Mouse (Mus musculus) forebrain, embryonic 12.5 days (tissue): ENCODE measurements at regions not wholly inside any gene's neighbourhood (a gene's known extent, or its start where the extent isn't known, plus 50 kb on each side); places are given as distances from the start of the nearest gene placed in this dataset.

Source experiments
- ATAC-seq: fragments of 200-750 bp; cut with Nextera tagmentation; 2 replicates; pipeline ENCODE4 v1.8.0; 2017; ENCODE audit warnings: moderate TSS enrichment; ENCODE audit not compliant: low FRiP score
- H3K27ac ChIP-seq: fragments of 300-500 bp; sonication (generic); 2 replicates; pipeline ENCODE4 v1.5.1; 2016; ENCODE audit warnings: mild to moderate bottlenecking
- H3K27me3 ChIP-seq: fragments of 300-500 bp; sonication (generic); 2 replicates; pipeline ENCODE4 v1.6.1; 2016; ENCODE audit warnings: mild to moderate bottlenecking
- H3K36me3 ChIP-seq: fragments of 300-500 bp; sonication (generic); replicated peaks from 2 replicates; pipeline ENCODE4 v1.6.1; 2016; ENCODE audit warnings: mild to moderate bottlenecking
- H3K4me1 ChIP-seq: fragments of 300-500 bp; sonication (generic); 2 replicates; pipeline ENCODE4 v1.6.1; 2016
- H3K4me2 ChIP-seq: fragments of 300-500 bp; sonication (generic); 2 replicates; pipeline ENCODE4 v1.6.1; 2016; ENCODE audit warnings: mild to moderate bottlenecking, moderate library complexity
- H3K4me3 ChIP-seq: fragments of 300-500 bp; sonication (generic); replicated peaks from 2 replicates; pipeline ENCODE4 v1.5.1; 2016; ENCODE audit warnings: mild to moderate bottlenecking
- H3K9ac ChIP-seq: fragments of 300-500 bp; sonication (generic); 2 replicates; pipeline ENCODE4 v1.6.1; 2016; ENCODE audit warnings: mild to moderate bottlenecking
- H3K9me3 ChIP-seq: fragments of 300-500 bp; sonication (generic); 2 replicates; pipeline ENCODE4 v1.6.1; 2016
- WGBS: fragments of 180-500 bp; shearing (Covaris S2); methylation state at CpG from one replicate; pipeline ENCODE4 v1.1.7; 2016; 5-methylcytosine and 5-hydroxymethylcytosine counted together

DNA sequence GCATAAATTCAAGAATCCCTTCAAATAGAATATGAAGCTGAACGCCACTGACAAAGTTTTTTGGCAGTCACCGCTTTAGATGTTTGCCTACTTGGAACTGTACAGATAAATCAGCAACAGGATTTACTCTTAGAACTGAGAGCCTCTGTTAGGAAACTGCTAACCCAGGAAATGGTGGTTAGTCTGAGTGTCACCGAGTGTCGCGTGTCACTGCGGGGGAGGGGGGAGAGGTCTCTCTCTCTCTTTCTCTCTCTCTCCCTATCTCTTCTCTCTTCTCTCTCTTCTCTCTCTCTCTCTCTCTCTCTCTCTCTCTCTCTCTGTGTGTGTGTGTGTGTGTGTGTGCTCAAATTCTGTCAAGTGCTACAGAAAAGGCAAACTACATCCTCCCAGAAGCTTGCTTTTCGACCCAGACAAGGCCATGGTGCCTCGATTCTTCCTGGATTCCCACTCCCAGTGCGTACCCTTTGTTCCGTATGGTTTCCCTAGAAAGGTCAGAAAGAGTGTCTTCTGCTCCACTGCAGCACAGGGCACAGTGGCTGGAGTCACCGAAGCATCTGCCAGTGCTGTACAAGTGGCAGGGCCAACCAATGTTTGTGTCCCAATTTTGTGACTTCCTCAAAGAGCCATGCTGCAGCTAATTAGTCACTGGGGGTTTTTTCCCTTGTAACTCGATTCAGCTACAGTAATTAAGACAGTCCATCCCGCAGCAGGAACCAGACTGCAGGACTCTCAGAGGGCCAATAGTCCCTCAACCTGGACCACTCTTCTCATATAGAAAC, 87.0 kb downstream of the Cog6 start:
- WGBS, result 80% methylated on average over 13 of the region's 13 CpGs
- Histone ChIP-seq H3K27ac (no peak overlapping the region), H3K27me3 (no peaks in the 10 kb centered on the region), H3K9me3 (no peaks in the 10 kb centered on the region), H3K4me3 (no peak overlapping the region), H3K4me1 (peaks cover 13% of the 10 kb centered on the region; the same call in 1 of the 2 replicates), H3K4me2 (no peak overlapping the region), H3K36me3 (no peaks in the 10 kb centered on the region), H3K9ac (no peak overlapping the region)
- ATAC-seq, result no peak

DNA sequence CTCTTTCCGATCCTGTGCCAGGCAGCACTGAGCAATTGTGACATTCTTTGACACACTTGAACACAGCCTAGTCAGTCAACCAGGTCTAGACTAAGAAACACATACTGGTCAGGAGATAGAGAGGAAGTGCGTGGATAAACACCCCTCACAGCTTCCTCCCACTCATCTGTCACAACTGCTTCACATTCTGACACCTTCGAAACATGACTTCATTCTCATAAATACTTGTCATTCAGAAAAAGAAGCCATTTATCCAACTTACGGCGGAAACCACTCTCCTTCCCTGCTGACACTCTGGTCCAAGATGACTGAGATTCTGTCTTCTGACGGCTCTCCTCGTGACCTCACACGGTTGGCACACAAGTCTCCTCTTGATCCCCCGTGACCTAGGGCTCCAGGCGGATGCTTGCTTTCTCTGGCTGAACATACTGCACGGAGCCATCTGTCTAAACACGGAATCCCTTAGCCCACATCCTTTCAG, 89.6 kb downstream of the Cog6 start:
- Histone ChIP-seq H3K36me3 (no peaks in the 10 kb centered on the region), H3K9ac (no peak overlapping the region), H3K4me1 (peaks cover 13% of the 10 kb centered on the region; the same call in 1 of the 2 replicates), H3K27ac (no peak overlapping the region), H3K4me3 (no peak overlapping the region), H3K27me3 (no peaks in the 10 kb centered on the region), H3K9me3 (no peaks in the 10 kb centered on the region), H3K4me2 (no peak overlapping the region)
- no peak for ATAC-seq
- WGBS, result 78% methylated on average over 12 of the region's 12 CpGs

DNA sequence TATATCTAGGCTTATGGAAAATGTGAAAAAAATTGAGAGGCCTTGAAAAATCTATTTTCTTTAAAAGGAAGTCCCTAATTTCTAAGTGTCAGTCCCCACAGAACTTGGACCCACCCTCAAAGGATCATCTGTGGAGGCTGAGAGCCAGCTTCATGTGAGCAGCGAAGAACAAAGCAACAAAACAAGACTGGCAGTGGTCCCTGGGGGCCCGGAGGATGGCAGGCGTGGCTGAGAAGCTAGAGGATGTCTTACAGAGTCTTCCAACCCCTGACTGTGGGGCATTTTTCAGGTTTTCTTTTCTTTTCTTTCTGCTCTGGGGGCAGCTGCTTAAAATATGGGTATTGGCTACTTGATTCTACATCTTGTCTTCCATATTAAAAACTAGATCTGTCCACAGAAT, 90.5 kb downstream of the Cog6 start:
- H3K27ac ChIP-seq, result no peak overlapping the region
- no peak overlapping the region for H3K4me2 ChIP-seq
- ATAC-seq, result no peak
- no peak overlapping the region for H3K4me3 ChIP-seq
- H3K9ac ChIP-seq, result no peak overlapping the region
- no peaks in the 10 kb centered on the region for H3K36me3 ChIP-seq
- 69% methylated on average over 3 of the region's 3 CpGs for WGBS
- no peaks in the 10 kb centered on the region for H3K9me3 ChIP-seq
- no peaks in the 10 kb centered on the region for H3K27me3 ChIP-seq
- peaks cover 13% of the 10 kb centered on the region; the same call in 1 of the 2 replicates for H3K4me1 ChIP-seq

DNA sequence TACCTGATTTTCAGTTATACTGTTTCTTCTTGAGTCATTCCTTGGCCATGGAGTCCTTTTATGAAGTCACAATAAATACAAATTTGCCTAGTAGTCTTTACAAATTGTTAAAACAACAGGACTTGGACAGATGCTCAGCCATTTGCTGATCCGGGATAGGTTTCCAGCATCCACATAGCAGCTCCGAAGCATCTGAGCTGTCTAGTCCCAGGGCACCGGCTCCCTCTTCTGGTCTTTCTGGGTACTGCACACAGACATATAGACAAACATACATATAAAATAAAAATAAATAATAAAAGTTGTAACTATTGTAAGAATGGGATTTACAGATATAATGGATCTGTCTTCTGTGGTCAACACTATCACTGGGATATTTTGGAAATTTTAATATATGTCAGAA, 91.8 kb downstream of the Cog6 start:
- H3K4me3 ChIP-seq, result no peak overlapping the region
- no peak overlapping the region for H3K9ac ChIP-seq
- peaks cover 13% of the 10 kb centered on the region; the same call in 1 of the 2 replicates for H3K4me1 ChIP-seq
- no peaks in the 10 kb centered on the region for H3K27me3 ChIP-seq
- WGBS, result 66% methylated on average over 3 of the region's 3 CpGs
- ATAC-seq, result no peak
- H3K4me2 ChIP-seq, result no peak overlapping the region
- no peak overlapping the region for H3K27ac ChIP-seq
- no peaks in the 10 kb centered on the region for H3K36me3 ChIP-seq
- H3K9me3 ChIP-seq, result no peaks in the 10 kb centered on the region

DNA sequence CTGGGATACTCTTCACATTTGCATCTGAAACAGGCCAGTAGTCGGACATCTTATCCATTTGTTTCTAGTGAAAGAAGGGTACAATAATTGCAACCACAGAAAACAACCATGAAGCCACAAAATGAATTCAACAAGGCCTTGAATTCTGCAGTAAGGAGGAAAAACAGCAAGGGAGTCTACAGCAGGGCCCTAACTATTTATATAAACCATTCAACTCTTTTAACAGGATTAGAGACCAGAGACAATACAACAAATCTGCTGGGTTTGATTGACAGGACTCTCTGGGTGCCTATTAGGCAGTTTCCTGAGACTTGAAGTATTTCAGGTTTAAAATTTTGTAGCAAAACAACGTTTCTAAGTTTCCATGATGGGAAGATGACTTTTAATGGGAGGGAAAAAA, 92.4 kb downstream of the Cog6 start:
- no peaks in the 10 kb centered on the region for H3K9me3 ChIP-seq
- no peak overlapping the region for H3K4me2 ChIP-seq
- no peaks in the 10 kb centered on the region for H3K27me3 ChIP-seq
- ATAC-seq, result no peak
- no peaks in the 10 kb centered on the region for H3K36me3 ChIP-seq
- H3K4me1 ChIP-seq, result peaks cover 13% of the 10 kb centered on the region; the same call in 1 of the 2 replicates
- no peak overlapping the region for H3K9ac ChIP-seq
- WGBS, result 33% methylated on average over 2 of the region's 2 CpGs
- H3K4me3 ChIP-seq, result no peak overlapping the region
- H3K27ac ChIP-seq, result 0 out of 2 replicates have a peak overlapping the region, but pooled peaks have one; percentile 13

DNA sequence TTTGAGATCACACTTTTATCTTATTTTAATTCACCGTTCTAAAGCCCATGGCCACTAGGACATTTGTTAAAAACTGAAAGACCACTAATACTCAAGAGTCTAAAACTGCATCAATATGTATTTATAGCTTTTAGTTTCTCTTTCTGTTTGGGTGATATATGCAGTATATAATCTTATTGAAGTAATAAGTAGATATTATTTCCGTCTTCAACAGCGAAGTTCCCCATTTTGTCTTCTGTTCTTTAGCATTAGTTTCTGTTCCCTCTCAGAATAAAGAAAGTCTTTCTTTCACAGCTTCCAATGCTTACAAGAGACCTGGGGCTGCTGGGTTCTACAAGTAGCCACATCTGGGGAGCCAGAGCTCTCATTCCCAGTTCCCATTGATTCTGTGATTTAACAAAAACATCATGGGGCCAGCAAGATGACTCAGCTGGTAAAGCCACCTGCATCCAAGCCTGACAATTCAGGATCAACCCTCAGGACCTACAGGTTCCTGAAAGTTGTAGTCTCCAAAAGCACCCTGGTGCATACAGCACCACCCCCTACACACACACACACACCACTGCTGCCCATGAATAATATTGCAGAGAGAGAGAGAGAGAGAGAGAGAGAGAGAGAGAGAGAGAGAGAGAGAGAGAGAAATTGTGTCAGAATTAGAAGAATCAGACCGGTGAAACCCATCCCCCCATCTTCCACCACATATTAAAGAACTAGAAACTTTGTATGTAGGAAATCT, 93.0 kb downstream of the Cog6 start:
- Histone ChIP-seq H3K36me3 (no peaks in the 10 kb centered on the region), H3K4me3 (no peak overlapping the region), H3K9ac (no peak overlapping the region), H3K4me2 (no peak overlapping the region), H3K9me3 (peaks cover 3% of the 10 kb centered on the region; the same call in 1 of the 2 replicates), H3K4me1 (peaks cover 13% of the 10 kb centered on the region; the same call in 1 of the 2 replicates), H3K27me3 (no peaks in the 10 kb centered on the region), H3K27ac (0 out of 2 replicates have a peak overlapping the region, but pooled peaks have one; percentile 13)
- 87% methylated on average over 4 of the region's 4 CpGs for WGBS
- no peak for ATAC-seq

DNA sequence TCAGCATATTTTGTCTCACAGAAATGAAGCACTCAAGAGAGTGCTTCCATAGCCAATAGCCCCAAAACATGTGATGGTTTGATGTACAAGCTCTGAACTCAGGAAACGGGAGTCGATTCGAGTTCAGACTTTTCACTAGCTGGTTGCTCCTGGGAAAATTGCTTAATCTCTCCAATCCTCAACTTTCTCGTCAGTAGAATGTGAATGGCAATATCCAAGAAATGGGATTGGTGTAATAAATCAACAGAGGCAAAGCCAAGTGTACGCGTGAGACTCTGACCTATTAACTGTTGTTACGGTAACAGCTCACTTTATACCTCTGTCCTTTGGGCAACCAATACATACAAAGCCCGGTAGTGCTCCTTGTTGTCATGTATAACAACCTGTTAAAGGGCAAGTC, 94.6 kb downstream of the Cog6 start:
- no peak overlapping the region for H3K4me2 ChIP-seq
- no peak overlapping the region for H3K4me3 ChIP-seq
- no peaks in the 10 kb centered on the region for H3K36me3 ChIP-seq
- H3K9me3 ChIP-seq, result peaks cover 9% of the 10 kb centered on the region; the same call in 1 of the 2 replicates
- WGBS, result 90% methylated on average over 8 of the region's 8 CpGs
- no peak overlapping the region for H3K27ac ChIP-seq
- H3K27me3 ChIP-seq, result no peaks in the 10 kb centered on the region
- H3K9ac ChIP-seq, result no peak overlapping the region
- ATAC-seq, result no peak
- H3K4me1 ChIP-seq, result peaks cover 11% of the 10 kb centered on the region; the same call in 1 of the 2 replicates

DNA sequence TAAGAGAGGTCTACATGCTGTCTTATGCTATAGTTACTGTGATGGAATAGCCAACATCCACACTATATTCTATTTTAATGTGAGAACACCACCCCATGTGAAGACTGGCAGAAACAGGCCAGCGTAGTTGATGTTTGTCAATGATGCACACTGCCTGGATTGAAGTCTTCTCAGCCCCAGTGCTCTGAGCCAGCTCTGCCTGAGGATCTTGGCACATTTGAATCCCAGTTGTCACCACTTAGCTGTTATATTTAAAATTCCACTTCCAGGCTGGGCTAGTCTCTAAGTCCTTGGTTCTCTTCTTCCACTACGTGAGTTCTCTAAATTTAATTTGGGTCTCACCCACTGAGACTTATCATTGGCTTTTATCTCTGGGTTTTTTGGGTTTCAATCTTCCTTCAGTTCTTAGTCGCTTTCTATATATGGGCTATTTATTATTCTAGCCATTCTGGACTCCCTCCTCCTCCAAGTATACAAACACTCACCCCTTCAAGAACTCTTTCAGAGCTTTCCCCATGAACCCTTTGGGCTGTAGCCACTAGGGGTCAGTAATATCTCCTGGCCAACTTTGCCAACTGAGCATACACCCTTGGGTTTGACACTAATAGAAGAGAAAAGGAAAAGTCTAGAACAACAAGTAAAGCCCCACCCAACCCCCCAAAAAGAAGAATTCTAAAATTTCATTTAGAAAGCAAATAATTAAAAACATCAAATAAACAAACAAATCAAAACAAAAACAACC, 110.0 kb downstream of the Cog6 start:
- Histone ChIP-seq H3K9ac (no peak overlapping the region), H3K9me3 (no peaks in the 10 kb centered on the region), H3K4me2 (no peak overlapping the region), H3K4me3 (no peak overlapping the region), H3K36me3 (no peaks in the 10 kb centered on the region), H3K4me1 (no peaks in the 10 kb centered on the region), H3K27ac (no peak overlapping the region), H3K27me3 (no peaks in the 10 kb centered on the region)
- no peak for ATAC-seq
- WGBS, result 90% methylated on average over 3 of the region's 3 CpGs

DNA sequence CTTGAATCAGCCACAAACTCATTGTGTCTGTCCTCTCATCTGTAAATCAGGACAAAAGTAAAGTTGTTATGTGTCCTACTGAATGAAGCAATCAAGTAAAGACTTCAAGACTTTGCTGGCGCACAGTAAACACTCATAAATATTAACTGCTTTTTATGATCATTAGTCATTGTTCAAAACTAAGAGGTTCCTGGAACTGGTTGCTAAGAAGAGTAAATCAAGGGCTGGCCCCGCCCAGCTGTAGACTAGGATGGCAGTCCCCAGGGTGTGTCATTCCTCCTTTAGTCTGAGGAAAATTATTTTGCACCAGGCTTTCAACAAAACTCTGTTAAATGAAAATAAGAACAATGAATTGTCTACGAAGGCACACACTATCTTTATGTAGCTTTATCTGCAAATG, 113.0 kb downstream of the Cog6 start:
- Histone ChIP-seq H3K4me2 (no peak overlapping the region), H3K9me3 (no peaks in the 10 kb centered on the region), H3K9ac (no peak overlapping the region), H3K36me3 (no peaks in the 10 kb centered on the region), H3K27me3 (no peaks in the 10 kb centered on the region), H3K27ac (no peak overlapping the region), H3K4me1 (no peaks in the 10 kb centered on the region), H3K4me3 (no peak overlapping the region)
- WGBS, result 89% methylated on average over 3 of the region's 3 CpGs
- no peak for ATAC-seq

DNA sequence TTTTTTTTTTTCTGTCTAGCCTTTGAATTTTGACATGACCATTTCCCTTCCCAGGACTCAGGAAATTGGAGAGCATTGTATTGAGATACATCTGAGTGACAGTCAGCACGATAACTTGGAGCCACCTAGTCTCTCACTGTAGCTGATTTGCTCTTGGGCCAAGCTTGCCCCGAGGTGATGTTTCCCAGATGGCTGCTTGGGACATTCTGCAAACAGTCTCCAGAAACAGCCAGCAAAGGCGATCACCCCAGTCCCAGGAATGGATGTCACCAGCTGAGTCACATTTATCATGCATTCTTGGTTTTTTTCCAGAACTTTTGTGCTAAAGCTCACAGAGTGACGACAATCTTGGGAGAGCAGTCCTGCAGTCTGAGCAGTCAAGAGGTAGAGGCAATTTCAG, 119.4 kb downstream of the Cog6 start:
- Histone ChIP-seq H3K9me3 (no peaks in the 10 kb centered on the region), H3K4me2 (no peak overlapping the region), H3K36me3 (no peaks in the 10 kb centered on the region), H3K4me1 (no peaks in the 10 kb centered on the region), H3K27me3 (no peaks in the 10 kb centered on the region), H3K9ac (no peak overlapping the region), H3K4me3 (no peak overlapping the region), H3K27ac (no peak overlapping the region)
- ATAC-seq, result no peak
- 75% methylated on average over 4 of the region's 4 CpGs for WGBS

DNA sequence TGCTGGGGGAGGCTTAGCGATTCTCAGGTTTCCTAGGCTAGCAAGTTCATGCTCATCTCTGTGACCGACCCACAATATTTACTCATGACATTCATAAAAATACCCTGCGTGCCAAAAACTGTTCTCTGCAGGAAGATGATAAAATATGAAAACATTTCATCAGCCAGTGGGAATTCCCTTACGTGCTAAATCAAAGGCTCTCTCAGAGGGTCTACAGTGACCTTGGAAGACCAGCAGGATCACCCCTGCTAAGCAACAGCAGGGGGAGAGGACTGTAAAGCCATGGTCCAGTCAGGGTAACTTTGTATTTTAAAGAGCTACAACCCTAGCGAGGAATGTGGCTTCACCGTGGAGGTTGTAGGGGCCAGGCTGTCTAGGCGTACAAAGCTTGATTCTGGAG, 120.6 kb downstream of the Cog6 start:
- Histone ChIP-seq H3K27ac (no peak overlapping the region), H3K9ac (no peak overlapping the region), H3K4me2 (no peak overlapping the region), H3K9me3 (no peaks in the 10 kb centered on the region), H3K27me3 (no peaks in the 10 kb centered on the region), H3K4me3 (no peak overlapping the region), H3K36me3 (no peaks in the 10 kb centered on the region), H3K4me1 (no peaks in the 10 kb centered on the region)
- 94% methylated on average over 7 of the region's 7 CpGs for WGBS
- ATAC-seq, result no peak

DNA sequence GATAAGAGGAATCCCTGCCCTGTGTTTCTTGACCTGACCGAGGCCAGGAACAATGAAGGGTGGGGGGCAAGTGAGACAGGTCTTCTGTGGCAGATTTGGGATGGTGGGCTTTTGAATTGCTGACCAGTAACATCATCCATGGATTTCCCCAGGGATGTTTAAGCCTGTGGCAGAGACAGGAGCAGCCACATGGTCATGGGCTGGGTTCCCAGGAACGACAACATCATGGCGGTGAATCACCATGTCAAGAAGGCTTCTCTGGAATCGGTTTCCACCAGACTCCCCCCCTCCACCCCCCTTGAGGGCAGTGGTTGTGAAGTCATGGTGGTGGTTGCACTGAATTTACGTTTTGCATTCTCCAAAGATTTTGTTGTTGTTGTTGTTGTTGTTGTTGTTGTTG, 121.3 kb downstream of the Cog6 start:
- H3K27me3 ChIP-seq, result no peaks in the 10 kb centered on the region
- no peaks in the 10 kb centered on the region for H3K36me3 ChIP-seq
- no peak overlapping the region for H3K4me3 ChIP-seq
- H3K27ac ChIP-seq, result no peak overlapping the region
- no peak for ATAC-seq
- no peak overlapping the region for H3K9ac ChIP-seq
- no peak overlapping the region for H3K4me2 ChIP-seq
- H3K4me1 ChIP-seq, result no peaks in the 10 kb centered on the region
- H3K9me3 ChIP-seq, result no peaks in the 10 kb centered on the region
- 90% methylated on average over 5 of the region's 5 CpGs for WGBS
